Mouse (Mus musculus): ENCODE measurements around the gene Tmc6. TPM values are rescaled to one million over a fixed set of nuclear protein-coding genes. Genes with fewer than 3 reads are reported as not detected.

Tmc6 gene
- 10.1 and 10.5 TPM in 2 replicates for polyA plus RNA-seq (2016; fragmentation: Nextera tagmentation; extraction: Ambion mirVana)

GRCm38 (mm10) chr11:117781993-117782704 is at the start of gene Tmc6, which contains the start of gene Tmc8:
Gene Tmc6, minus strand, starts transcription at chr11:117782198.
Gene Tmc8, plus strand, starts transcription at chr11:117782076.
- no peak for DNase-seq (ENCODE audit: low spot score)
- Histone ChIP-seq H3K27ac (replicated peaks) (peak within 1 kb of the TSS; percentile 69), H3K27me3 (ENCODE audit: low read depth, poor library complexity, severe bottlenecking) (peaks cover 87% of the 10 kb centered on the region), H3K36me3 (no peaks in the 10 kb centered on the region), H3K4me1 (peaks cover 61% of the 10 kb centered on the region), H3K9me3 (replicated peaks) (no peaks in the 10 kb centered on the region), H3K4me3 (peak within 1 kb of the TSS; percentile 58)
- WGBS = 34% methylated on average over 24 of the region's 24 CpGs

- Histone ChIP-seq H3K9me3 (replicated peaks) (no peaks in the 10 kb centered on the region), H3K4me1 (peaks cover 47% of the 10 kb centered on the region), H3K4me3 (no peak overlapping the region), H3K36me3 (no peaks in the 10 kb centered on the region), H3K27me3 (ENCODE audit: low read depth, poor library complexity, severe bottlenecking) (no peaks in the 10 kb centered on the region), H3K27ac (replicated peaks) (no peak overlapping the region)
- 87% methylated on average over 9 of the region's 9 CpGs for WGBS
- no peak for DNase-seq (ENCODE audit: low spot score)
Observed at GRCm38 (mm10) chr11:117830401-117830800, 48.4 kb upstream of the Tmc6 start.

GRCm38 (mm10) chr11:117829671-117830215 is 47.7 kb upstream of the Tmc6 start:
- no peaks in the 10 kb centered on the region for H3K9me3 ChIP-seq (replicated peaks)
- H3K4me1 ChIP-seq = peaks cover 53% of the 10 kb centered on the region
- H3K36me3 ChIP-seq = no peaks in the 10 kb centered on the region
- H3K27ac ChIP-seq (replicated peaks) = no peak overlapping the region
- no peaks in the 10 kb centered on the region for H3K27me3 ChIP-seq (ENCODE audit: low read depth, poor library complexity, severe bottlenecking)
- H3K4me3 ChIP-seq = no peak overlapping the region
- DNase-seq (ENCODE audit: low spot score) = no peak
- WGBS = 85% methylated on average over 2 of the region's 2 CpGs

- WGBS = 59% methylated on average over 9 of the region's 9 CpGs
Observed at GRCm38 (mm10) chr11:117828888-117829604, 47.0 kb upstream of the Tmc6 start.

DNA sequence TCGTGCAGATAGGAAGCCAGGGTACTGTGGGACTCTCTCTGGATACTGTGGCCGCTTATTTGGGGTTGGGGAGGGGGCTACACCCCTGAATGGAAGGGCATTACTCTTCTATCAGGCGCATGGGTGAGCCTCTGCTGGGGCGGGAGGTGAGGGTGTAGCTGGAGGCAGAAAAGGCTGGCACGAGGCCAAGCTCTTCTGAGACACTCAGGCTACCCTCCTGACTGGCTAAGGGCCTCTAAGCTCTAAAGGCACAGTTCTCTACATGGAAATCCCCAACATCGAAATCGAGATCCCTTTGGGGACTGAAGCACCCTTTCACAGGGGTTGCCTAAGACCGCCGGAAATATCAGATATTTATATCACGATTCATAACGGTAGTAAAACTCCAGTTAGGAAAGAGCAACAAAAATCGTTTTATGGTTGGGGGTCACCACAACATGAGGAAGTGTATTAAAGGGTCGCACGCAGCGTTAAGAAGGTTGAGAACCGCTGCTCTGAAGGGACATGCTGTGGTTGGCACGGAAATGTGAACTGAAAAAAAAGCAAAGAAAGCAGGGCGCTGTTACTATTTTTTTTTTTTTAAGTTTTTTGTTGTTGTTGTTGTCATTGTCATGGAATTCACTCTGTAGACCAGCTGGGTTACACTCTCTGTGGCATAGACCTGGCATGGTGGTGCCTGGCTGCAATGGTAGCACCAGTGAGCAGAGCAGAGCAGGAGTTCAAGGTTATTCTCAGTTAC is 46.3 kb upstream of the Tmc6 start:
- H3K27me3 ChIP-seq (ENCODE audit: low read depth, poor library complexity, severe bottlenecking) = no peaks in the 10 kb centered on the region
- peaks cover 66% of the 10 kb centered on the region for H3K4me1 ChIP-seq
- no peaks in the 10 kb centered on the region for H3K9me3 ChIP-seq (replicated peaks)
- no peak overlapping the region for H3K4me3 ChIP-seq
- no peak for DNase-seq (ENCODE audit: low spot score)
- 0 out of 2 replicates have a peak overlapping the region, but pooled peaks have one; percentile 35 for H3K27ac ChIP-seq (replicated peaks)
- peaks cover 10% of the 10 kb centered on the region for H3K36me3 ChIP-seq
- WGBS = 90% methylated on average over 18 of the region's 18 CpGs

More at GRCm38 (mm10) chr11:117828888-117829604, 47.0 kb upstream of the Tmc6 start:
- Histone ChIP-seq H3K27me3 (ENCODE audit: low read depth, poor library complexity, severe bottlenecking) (no peaks in the 10 kb centered on the region), H3K4me1 (peaks cover 60% of the 10 kb centered on the region), H3K4me3 (no peak overlapping the region), H3K27ac (replicated peaks) (peak overlapping the region; percentile 35; the same call in 1 of the 2 replicates), H3K9me3 (replicated peaks) (no peaks in the 10 kb centered on the region), H3K36me3 (peaks cover 2% of the 10 kb centered on the region)
- DNase-seq (ENCODE audit: low spot score) = no peak

- Histone ChIP-seq H3K36me3 (peaks cover 19% of the 10 kb centered on the region), H3K27me3 (ENCODE audit: low read depth, poor library complexity, severe bottlenecking) (no peaks in the 10 kb centered on the region), H3K4me1 (peaks cover 64% of the 10 kb centered on the region), H3K9me3 (replicated peaks) (no peaks in the 10 kb centered on the region), H3K27ac (replicated peaks) (0 out of 2 replicates have a peak overlapping the region, but pooled peaks have one; percentile 13), H3K4me3 (no peak overlapping the region)
- DNase-seq (ENCODE audit: low spot score) = no peak
- WGBS = 76% methylated on average over 3 of the region's 3 CpGs
Observed at GRCm38 (mm10) chr11:117827386-117827785, 45.4 kb upstream of the Tmc6 start.

DNA sequence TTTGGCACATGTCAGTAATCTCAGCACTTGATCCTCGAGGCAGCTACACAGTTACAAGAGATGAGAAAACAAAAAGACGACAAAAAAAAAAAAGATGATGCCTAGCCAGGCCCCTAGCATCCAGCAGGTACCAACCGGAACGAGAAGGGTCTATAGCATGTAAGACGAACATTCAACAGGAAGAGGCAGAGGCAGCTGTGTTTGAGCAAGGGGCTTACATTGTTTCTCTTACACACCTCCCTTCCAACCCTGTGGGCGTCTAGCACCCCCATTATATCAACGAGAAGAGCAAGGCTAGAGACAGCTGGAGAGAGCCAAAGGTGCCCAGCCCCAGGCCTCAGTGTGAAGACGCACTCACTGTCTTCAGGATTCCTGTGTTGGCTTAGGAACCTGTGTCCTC is 44.9 kb upstream of the Tmc6 start:
- peak overlapping the region; percentile 81; the same call in 1 of the 2 replicates for H3K4me3 ChIP-seq
- H3K36me3 ChIP-seq = peaks cover 24% of the 10 kb centered on the region
- peak overlapping the region; percentile 97 for H3K27ac ChIP-seq (replicated peaks)
- WGBS = 81% methylated on average over 8 of the region's 8 CpGs
- no peaks in the 10 kb centered on the region for H3K9me3 ChIP-seq (replicated peaks)
- DNase-seq (ENCODE audit: low spot score) = no peak
- H3K4me1 ChIP-seq = peaks cover 59% of the 10 kb centered on the region
- no peaks in the 10 kb centered on the region for H3K27me3 ChIP-seq (ENCODE audit: low read depth, poor library complexity, severe bottlenecking)

DNA sequence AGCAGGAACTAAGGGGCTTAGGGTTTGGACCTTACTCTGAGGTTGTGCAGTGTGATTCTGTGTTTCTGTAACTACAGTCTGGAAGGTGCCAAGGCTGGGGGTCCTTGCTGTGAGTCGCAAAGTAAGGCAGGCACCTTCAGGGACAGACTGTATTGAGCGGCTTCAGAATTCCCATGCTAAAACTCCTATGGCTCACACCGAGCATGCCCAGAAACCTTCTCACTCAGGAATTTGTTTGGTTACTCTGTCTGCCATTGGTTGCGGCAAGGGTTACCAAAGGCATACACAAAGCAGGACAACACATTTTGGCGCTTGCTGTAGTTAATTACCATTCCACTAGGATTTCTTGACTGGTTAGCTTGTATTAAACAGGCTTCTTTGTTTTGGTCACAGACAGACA is 44.2 kb upstream of the Tmc6 start:
- Histone ChIP-seq H3K4me3 (peak overlapping the region; percentile 81), H3K4me1 (peaks cover 54% of the 10 kb centered on the region), H3K9me3 (replicated peaks) (no peaks in the 10 kb centered on the region), H3K27ac (replicated peaks) (peak overlapping the region; percentile 97), H3K27me3 (ENCODE audit: low read depth, poor library complexity, severe bottlenecking) (no peaks in the 10 kb centered on the region), H3K36me3 (peaks cover 31% of the 10 kb centered on the region)
- 15% methylated on average over 5 of the region's 5 CpGs for WGBS
- no peak for DNase-seq (ENCODE audit: low spot score)

- DNase-seq (ENCODE audit: low spot score) = peak; percentile 84
- Histone ChIP-seq H3K27me3 (ENCODE audit: low read depth, poor library complexity, severe bottlenecking) (no peaks in the 10 kb centered on the region), H3K4me3 (peak within 1 kb of the TSS; percentile 81), H3K27ac (replicated peaks) (peak within 1 kb of the TSS; percentile 97), H3K9me3 (replicated peaks) (no peaks in the 10 kb centered on the region), H3K4me1 (peaks cover 54% of the 10 kb centered on the region), H3K36me3 (peaks cover 38% of the 10 kb centered on the region)
- under 1% methylated on average over 34 of the region's 34 CpGs for WGBS
Observed at GRCm38 (mm10) chr11:117825333-117826101, 43.5 kb upstream of the Tmc6 start, which contains the start of the genes Afmid and Tk1. Gene Afmid, plus strand, starts transcription at chr11:117825924. Gene Tk1, minus strand, starts transcription at chr11:117826092.

- WGBS = 32% methylated on average over 23 of the region's 23 CpGs
- peak; percentile 83 for DNase-seq (ENCODE audit: low spot score)
- peaks cover 57% of the 10 kb centered on the region for H3K4me1 ChIP-seq
- peaks cover 50% of the 10 kb centered on the region for H3K36me3 ChIP-seq
- H3K4me3 ChIP-seq = peak overlapping the region; percentile 81
- H3K27me3 ChIP-seq (ENCODE audit: low read depth, poor library complexity, severe bottlenecking) = no peaks in the 10 kb centered on the region
- H3K27ac ChIP-seq (replicated peaks) = peak overlapping the region; percentile 97
- no peaks in the 10 kb centered on the region for H3K9me3 ChIP-seq (replicated peaks)
Observed at GRCm38 (mm10) chr11:117824060-117824969, 42.3 kb upstream of the Tmc6 start.

GRCm38 (mm10) chr11:117823411-117823810 is 41.4 kb upstream of the Tmc6 start:
- Histone ChIP-seq H3K27me3 (ENCODE audit: low read depth, poor library complexity, severe bottlenecking) (no peaks in the 10 kb centered on the region), H3K4me1 (peaks cover 52% of the 10 kb centered on the region), H3K27ac (replicated peaks) (no peak overlapping the region), H3K4me3 (no peak overlapping the region), H3K9me3 (replicated peaks) (no peaks in the 10 kb centered on the region), H3K36me3 (peaks cover 59% of the 10 kb centered on the region)
- 94% methylated on average over 6 of the region's 6 CpGs for WGBS
- DNase-seq (ENCODE audit: low spot score) = no peak

Data from midbrain, embryonic 10.5 days (tissue).